Mouse (Mus musculus) NIH3T3 (cell line): ENCODE data around the gene Nck1.

Experiments used
- DNase-seq: peaks from one replicate; pipeline ENCODE4 v3.0.0-alpha.2; 2012; ENCODE audit warnings: low read depth

Gene Nck1

GRCm38 (mm10) chr9:100545715-100546593 lies at the start of gene Nck1:
Nck1 (minus strand) TSS chr9:100546134.
- peak; percentile 98 for DNase-seq

- DNase-seq, result no peak
These were observed 44.5 kb upstream of the Nck1 start for GRCm38 (mm10) chr9:100590462-100590861.

- DNase-seq, result no peak
These were observed 38.1 kb upstream of the Nck1 start for GRCm38 (mm10) chr9:100584031-100584430.

- DNase-seq, result no peak
These were observed 37.1 kb upstream of the Nck1 start for GRCm38 (mm10) chr9:100582883-100583575.

- DNase-seq, result no peak
These were observed 35.9 kb upstream of the Nck1 start for GRCm38 (mm10) chr9:100581543-100582492.

GRCm38 (mm10) chr9:100580196-100580740 lies 34.3 kb upstream of the Nck1 start:
- DNase-seq, result no peak

- DNase-seq, result no peak
These were observed 28.0 kb upstream of the Nck1 start for GRCm38 (mm10) chr9:100573942-100574341.

- no peak for DNase-seq
These were observed 27.4 kb upstream of the Nck1 start for GRCm38 (mm10) chr9:100573300-100573699.

- DNase-seq, result no peak
These were observed 25.6 kb upstream of the Nck1 start for GRCm38 (mm10) chr9:100571511-100571910.

GRCm38 (mm10) chr9:100570626-100571233 lies 24.8 kb upstream of the Nck1 start, which contains the start of gene Slc35g2:
Slc35g2 (minus strand) TSS chr9:100571090.
- DNase-seq, result no peak

GRCm38 (mm10) chr9:100569798-100570625 lies 24.1 kb upstream of the Nck1 start:
- DNase-seq, result peak; percentile 33

GRCm38 (mm10) chr9:100560251-100560890 lies 14.4 kb upstream of the Nck1 start:
- DNase-seq, result no peak

- no peak for DNase-seq
These were observed 13.1 kb upstream of the Nck1 start for GRCm38 (mm10) chr9:100558991-100559390.

GRCm38 (mm10) chr9:100558023-100558573 lies 12.2 kb upstream of the Nck1 start:
- no peak for DNase-seq

- DNase-seq, result no peak
These were observed 9.8 kb upstream of the Nck1 start for GRCm38 (mm10) chr9:100555686-100556085.

- peak; percentile 59 for DNase-seq
These were observed 2.4 kb upstream of the Nck1 start for GRCm38 (mm10) chr9:100548313-100548712.

GRCm38 (mm10) chr9:100546594-100546910 lies 618 bp upstream of the Nck1 start:
- DNase-seq, result peak; percentile 30

GRCm38 (mm10) chr9:100544948-100545714 lies 803 bp downstream of the Nck1 start:
- DNase-seq, result peak; percentile 42
